Mouse (Mus musculus) cerebellum, postnatal 25 days (tissue): Measurements from ENCODE around the gene Dennd2c.
"Not testable (repeated sequence)": the region's sequence is repeated elsewhere in the genome, so short reads cannot be mapped to it uniquely, and the experiment has no call there.

Experiments
- DNase-seq, 2 experiments: peaks; one replicate each; pipeline ENCODE4 v3.0.0; 2021; ENCODE audit warnings: mixed read lengths in 2 of 2

Dennd2c gene

DNA sequence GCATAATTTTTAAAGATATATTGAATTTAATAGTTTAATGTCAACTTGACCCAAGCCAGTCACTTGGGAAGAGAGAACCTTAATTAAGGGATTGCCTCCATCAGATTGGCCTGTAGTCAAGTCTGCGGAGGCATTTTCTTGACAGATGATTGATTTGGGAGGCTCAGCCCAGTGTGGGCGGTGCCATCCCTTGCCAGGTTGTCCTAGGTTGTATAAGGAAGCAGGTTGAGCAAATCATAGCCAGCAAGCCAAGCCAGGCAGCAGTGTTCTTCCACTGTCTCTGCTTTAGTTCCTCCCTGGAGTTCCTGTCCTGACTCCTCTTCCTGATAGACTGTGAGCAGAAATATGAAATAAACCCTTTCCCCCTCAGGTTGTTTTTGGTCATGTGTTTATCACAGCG, 21.2 kb downstream of the Dennd2c start:
- no peak for DNase-seq

DNA sequence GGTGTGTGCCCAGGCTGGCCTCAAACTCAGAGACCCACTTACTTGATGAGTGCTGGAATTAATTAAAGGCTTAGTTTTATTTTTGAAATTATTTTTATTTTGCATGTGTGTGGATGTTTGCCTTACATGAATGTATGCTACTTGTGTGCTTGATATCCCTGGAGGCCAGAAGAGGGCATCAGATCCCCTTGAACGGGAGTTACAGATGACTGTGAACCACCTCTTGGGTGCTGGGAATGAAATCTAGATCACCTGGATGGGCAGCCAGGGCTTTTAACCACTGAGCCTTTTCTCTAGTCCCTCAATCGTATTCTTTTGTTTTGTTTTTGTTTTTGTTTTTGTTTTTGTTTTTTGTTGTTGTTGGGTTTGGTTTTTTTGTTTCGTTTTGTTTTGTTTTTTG, 23.7 kb downstream of the Dennd2c start:
- DNase-seq = no peak

DNA sequence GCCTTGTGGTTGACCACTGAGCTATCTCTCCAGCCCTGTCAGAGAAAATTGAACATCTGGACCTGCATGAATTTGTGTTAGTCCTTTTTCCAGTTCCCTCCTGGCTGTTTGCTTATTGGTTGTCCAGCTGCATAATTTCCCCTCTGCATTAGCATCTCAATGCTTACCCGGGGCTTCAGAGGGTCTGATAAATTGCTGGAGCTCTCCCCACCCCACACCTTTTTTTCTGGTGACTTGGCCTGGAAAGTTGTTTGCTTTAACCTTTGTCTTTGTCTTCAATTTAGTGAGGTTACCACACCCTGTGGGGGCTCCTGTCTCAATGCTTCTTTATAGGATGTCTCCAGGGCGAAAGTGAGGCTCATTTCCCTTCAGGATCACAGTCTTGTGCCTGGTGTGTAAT, 24.8 kb downstream of the Dennd2c start:
- no peak for DNase-seq

DNA sequence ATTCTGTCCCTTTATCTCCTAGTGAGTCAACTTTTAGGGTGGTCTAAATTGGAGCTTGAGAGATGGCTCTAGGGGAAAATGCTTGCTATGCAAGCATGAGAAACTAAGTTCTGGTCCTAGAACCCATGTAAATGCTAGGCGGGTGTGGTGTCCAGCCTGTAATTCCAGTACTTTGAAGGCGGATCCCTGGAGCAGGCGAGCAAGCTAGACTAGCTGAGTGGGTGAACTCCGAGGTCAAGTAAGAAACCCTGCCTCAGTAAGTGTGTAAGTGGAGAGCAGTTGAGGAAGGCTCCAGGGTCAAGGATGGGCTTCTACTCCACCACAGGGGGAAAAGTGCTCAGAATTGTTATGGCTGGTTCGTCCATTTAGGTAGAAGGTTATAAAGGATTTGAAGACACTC, 25.3 kb downstream of the Dennd2c start:
- no peak for DNase-seq

DNA sequence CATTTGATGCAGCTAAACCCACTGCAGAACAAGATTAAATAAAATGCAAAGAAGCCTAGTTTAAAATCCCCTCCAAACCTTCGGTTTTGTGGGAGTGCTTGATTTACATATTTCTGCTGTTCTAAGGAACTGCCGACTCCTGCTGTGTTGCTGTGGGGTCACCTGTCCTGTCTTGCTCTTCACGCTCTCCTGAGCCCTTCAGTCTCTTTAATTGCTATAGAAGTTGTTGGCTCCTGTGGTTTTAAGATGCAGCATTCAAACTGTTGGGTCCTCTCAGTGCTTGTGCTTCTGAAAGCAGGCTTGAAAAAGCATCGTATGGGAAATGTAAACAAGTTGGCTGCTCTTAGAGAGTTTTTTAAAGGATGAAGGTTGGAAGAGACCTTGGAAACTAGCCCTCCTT, 25.8 kb downstream of the Dennd2c start:
- no peak for DNase-seq

DNA sequence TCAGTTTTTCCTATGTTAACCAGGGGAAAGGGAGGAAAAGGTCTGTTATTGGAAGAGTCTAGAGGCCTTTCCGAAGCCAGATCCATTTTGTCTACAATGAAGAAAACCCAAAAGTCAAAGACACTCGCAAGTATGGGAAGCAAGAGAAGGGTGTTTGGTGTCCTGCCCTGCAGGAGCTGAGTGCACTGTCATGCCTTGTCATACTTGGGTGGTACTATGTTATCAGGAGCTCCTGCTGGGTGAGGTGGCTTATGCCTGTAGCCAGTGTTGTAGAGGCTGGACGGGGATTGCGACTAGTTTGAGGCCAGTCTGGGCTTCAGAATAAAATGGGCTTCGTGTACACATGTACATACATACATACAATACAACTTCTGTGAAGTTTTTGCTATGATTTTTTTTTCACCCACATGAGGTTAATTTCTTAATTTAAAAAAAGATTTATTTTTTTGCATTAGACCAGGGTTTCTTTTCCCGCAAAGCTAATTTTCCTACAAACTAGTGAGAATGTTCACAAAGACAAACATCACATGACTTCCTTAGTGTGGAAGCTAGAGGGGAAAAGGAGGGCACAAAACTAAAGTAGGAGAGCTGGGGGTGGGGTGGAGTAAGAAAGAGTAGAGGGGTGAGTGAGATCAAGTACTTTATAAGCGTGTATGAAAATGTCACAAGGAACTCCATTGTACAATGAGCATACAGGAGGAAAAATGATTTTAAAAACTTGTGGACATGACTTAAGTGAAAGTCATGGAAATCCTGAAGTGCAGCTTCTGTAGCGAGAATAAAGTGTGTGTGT, 27.2 kb downstream of the Dennd2c start:
- no peak for DNase-seq

DNA sequence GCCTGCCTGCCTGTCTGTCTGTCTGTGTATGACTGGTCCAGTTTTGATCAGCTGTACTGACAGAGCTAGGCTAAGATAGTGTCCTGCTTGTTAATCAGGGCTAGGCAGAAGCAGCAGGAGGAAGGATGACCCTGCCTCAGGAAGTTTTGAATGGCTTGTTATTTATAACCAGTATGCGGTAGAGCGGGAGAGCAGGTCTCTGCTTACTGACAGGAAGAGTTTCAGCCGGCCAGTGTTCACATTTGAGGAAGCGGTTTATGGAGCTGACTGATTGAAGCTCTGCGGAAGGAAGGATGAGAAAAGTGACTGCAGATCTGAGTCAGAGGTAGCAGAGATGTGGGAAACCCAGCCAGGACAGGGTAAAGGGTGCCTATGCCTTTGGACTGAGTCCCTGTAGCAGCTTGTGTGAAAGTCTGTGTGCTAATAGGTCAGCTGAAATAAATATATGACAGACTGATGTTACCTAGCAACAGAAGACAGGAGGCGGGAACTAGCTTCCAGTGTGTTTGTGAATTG, 27.9 kb downstream of the Dennd2c start:
- DNase-seq = peak in 1 of 2 experiments; percentile 8

DNA sequence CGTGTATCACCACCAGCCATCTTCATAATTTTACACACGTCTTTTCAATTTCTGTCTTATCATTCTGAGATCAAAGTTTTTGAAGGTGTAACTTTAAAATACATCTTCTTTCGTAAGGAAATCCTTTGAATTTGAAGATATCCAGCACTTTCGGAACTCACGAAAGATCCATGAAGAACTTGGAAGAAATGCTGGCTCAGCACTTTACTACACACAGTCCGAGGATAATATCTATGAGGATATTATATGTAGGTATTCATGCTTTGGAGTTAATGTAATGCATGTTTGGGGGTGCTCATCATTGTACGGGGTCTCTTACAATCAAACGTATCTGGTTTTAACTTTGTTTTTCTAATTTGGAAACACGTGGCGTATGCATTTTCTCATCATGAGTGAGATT, 30.7 kb downstream of the Dennd2c start:
- no peak for DNase-seq

DNA sequence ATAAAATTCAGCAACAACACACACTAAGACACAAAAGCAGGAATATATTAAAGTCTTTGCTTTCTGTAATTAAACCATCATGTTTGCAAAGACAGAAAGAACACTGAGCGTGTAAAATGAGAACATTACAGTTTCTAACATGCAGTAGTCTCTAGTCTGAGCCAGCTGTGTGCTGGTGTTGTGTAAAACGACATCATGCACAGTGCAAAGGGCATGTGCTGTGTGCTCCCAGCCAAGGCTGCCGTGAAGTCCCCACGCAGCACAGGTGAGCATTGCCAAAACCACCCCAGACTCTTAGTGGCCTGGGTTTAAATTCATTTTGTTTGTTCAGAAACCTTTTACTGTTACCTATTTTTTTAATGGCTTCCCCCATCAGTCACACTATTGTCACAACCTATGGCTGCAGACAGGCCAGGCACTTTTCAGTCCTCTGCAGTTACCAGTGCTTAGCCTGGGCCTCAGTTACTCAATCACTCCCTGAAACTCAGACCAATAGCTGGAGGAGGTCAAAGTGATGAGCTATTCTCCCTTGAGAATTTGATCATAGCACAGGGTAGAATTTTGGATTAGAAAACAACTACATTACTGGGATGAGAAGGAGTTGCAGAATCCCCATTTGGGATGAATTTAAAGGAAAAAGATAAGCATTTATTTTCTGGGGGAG, 34.1 kb downstream of the Dennd2c start:
- DNase-seq = no peak

DNA sequence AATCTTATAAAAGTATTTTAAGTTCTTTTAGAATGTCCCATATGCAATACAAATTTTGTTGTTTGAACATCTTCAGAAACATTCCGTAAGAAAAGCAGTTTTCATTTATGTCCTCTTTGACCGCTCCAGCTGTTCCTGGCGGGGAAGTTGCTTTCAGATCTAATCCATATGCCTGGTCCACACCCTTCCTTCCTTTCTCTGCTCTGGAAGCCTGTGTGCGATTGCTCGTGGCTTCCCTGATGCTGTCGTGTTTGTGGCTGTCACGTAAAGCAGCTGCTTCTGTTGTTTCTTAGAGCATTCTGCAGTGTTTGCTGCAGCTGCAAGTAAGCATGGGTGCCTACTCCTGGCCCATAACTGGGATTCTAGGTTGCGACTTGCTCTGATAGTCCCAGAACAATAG, 36.6 kb downstream of the Dennd2c start:
- no peak for DNase-seq

DNA sequence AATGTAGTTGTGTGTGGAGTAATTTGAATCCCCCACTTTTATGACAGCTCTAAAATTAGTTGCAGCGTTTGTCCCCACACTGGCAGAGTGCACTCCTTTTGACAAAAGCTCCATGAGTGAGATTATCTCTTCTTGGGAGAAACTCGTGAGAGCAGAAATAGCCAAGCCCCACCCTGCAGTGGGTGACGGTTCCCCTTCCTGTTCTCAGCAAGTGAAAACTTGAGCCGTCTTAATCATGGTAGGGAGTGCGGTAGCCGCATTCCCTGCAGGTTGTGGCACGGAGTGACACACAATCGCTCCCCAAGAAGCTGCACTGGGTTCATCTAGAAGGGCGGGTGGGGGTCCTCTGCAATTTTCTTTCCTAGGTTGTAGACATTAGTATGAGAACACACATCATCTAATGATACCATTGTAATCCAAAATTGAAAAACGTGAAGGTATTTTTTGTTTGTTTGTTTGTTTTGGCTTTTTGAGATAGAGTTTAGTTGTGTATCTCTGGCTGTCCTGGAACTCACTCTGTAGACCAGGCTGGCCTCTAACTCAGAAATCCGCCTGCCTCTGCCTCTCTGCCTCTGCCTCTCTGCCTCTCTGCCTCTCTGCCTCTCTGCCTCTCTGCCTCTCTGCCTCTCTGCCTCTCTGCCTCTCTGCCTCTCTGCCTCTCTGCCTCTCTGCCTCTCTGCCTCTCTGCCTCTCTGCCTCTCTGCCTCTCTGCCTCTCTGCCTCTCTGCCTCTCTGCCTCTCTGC, 37.9 kb downstream of the Dennd2c start:
- DNase-seq = not testable (repeated sequence)

DNA sequence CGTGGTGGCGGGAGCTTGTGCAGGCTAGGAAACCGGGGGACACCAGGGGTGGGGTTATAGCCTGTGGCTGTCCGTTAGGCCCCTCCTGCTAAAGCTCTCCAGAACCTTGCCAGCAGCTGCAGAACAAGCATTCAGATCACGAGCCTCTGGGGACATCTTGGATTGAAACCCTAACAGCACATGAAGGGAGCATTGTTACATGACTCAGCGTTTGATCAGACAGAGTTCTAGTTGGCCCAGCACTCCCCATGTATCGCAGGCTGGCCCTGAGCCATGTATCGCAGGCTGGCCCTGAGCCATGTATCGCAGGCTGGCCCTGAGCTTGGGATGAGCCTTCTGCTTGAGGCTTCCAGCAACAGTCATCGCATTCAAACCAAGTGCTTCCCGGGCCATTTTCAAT, 38.9 kb downstream of the Dennd2c start:
- peak; percentile 43 to 62 for DNase-seq

DNA sequence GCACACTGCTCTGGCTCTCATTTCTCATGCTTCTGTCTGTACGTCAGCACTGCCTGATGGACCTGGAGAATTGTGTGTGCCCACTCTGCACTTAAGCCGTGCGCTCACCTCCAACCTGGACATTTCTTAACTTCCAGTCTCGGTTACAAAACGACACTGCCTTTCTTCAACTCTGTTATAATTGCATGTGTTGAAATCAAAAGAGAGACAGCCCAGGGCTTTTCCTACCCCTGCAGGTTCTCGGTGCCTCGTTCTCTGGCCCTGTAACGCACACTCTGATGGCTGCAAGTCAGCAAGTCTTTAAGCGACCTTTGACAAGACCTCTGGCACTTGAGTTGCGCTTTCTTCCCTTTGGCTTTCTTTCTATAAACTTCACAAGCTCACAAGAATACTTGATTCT, 40.0 kb downstream of the Dennd2c start:
- DNase-seq = no peak

DNA sequence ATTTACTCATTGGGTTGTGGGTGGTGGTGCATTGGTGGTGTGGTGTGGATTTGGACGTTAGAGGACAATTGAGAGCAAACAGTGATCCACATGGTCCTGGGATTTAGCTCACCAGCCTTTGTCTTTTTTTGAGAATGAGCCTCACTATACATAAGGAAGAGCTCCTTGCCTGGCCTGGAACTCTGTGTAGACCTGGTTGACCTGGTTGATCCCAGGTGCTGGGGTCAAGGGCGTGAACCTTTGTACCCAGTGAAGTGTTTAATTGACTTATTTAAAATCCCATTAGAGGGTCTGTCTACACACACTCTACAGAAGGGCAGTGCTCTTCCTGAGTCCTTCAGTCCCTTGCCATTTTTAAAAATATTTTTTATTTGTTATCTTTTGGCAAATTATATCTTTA, 42.9 kb downstream of the Dennd2c start:
- DNase-seq = no peak

DNA sequence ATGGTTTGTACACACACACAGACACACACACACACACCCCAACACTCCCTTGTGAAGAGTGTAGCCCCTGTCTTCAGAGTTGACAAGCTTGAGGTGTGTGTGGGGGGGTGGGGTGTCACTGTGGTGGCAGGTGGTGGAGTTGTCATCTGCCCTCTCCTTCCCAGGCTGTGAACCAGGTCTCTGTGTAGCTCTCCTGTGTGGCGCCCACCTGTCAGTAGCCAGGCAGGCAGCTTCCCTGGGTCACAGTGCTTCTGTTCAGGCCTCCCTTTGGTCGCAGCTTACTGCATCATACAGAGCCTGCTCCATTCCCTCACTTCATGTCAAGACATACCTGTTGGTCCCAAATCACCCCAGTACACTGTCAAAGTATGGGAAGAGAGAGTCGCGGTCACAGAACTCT, 43.4 kb downstream of the Dennd2c start:
- peak in 1 of 2 experiments; percentile 7 for DNase-seq

DNA sequence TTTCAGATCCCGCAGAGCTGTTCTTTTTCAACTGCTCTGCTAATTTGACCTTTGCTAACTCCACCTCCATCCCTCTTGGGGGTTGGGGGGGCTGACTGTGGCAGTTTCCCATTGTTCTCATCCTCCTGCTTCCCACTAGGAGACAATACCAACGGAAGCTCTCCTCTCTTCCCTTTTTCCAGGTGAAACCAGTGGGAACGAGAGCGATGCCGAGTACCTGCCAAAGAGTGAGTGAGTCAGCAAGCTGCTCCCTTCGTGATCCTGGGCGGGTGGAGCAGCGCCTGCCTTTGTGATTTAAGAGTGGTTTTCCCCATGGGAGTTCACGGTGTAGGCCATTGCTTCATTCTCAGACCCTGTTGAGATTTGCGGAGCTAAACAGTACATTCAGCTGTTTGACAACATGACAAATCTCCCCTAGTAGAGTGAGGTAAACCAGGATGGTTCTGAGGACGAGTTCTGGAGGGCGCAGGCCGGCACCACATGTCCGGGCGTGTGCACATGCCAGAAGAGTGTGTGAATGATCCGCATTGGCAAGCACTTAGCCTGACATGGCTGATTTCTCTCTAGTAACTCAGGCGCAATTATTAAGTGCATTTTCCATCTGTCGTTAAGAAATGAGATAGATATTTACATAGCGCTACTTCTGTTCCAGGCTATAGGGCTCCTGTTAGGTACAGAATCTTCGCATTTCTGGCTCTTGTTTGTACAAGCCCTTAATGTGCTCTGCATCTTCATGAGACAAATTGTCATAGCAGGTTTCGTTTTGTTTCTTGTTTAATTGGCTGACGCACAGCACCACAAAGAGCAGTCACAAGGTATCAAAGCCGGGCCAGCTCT, 44.1 kb downstream of the Dennd2c start:
- DNase-seq = peak; percentile 24 to 46

DNA sequence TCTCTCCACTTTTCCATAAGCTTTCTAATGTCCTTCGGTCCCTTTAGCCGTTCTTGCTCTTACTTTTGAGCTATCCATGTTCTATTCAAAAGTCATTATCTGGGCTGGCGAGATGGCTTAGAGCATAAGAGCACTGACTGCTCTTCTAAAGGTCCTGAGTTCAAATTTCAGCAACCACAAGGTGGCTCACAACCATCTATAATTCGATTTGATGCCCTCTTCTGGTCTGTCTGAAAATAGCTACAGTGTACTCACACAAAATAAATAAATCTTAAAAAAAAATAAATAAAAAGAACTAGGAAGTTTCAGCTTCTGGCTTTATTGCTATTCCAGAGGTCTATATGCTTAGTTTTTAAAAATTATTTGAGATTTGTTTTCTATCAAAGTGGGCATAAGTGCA, 45.4 kb downstream of the Dennd2c start:
- no peak for DNase-seq

DNA sequence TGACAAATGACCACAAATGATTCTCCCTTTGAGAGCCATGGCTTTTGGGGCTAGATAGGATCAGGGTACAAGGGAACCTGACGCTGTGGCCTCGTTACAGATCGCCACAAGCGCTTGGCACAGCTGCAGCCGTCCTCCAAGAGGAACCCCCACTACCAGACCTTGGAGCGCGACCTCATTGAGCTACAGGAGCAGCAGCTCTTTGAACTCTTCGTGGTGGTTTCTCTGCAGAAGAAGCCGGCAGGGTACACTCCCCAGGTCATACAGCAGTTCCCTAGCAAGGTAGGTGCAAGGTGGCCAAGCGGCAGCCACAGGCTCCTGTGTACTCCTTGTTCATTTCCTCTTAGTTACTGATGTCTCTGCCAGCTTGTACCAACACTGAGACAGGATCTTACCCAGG, 46.5 kb downstream of the Dennd2c start:
- no peak for DNase-seq

DNA sequence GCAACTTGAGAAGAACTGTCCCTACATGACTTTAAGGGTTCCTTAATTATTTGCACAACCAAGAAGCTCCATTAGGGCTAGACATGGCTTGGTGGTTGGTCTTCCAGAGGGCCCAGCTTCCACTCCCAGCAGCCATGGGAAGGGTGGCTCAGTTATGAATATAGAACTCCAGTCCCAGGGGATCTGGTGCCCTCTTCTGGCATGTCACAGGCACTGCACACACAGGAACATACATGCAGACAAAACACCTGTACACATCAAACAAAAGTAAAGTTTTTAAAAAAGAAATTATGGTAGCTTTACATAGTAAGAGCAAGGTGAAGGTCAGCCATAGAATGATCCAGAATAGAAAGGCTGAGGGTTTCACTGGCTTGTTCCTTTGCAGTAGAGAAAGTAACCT, 51.4 kb downstream of the Dennd2c start:
- DNase-seq = no peak

DNA sequence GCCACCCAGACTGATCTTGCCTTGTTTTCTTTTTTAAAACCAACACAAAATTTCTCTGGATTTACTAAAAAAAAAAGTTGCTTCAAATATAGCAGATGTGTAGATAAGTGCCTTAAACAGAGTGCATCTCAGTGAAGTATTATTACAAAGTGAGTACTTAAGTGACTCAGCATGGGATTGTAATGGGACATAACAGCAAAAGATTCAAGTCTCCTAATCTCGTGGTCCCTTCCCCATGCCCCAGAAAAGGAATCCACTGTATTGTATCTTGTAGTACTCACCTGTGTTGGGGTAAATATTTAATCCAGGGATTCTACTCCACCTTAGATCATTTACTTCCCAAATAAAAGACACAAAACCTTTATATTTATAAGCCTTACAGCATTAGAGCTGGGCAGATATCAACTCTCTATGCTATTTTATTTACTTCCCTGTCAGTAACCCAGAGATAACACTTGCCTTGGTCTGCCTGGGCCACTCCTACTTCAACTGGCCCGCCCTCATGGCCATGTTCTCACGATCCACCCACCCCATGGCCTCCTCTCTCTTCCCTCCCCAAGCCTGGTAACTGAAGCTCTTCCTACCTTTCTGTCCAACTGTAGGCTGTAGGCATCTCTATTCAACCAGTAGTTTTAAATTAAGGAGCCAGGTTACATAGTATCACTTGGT, 57.0 kb downstream of the Dennd2c start:
- DNase-seq = no peak

DNA sequence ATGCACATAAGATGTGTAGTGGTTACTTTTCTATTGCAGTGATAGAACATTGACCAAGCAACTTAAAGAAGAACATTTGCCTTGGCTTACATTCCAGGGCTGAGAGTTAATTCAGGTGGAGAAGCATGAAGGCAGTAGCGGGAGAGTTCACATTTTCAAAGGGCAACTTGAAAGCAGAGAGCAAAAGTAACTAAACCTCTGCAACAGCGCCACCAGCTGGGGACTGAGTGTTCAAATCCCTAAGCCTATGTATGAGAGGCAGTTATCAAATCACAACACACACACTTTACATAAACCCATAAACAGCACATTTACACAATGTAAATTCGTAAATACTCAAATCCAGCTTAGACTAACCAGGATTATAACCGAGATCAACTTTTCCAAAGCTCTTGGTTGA, 67.4 kb downstream of the Dennd2c start:
- DNase-seq = peak; percentile 73 to 85
